Mouse (Mus musculus) gastrocnemius, postnatal 10 days (tissue): ENCODE measurements around the gene Mitf. TPM values are rescaled to one million over a fixed set of nuclear protein-coding genes. Genes with fewer than 3 reads are reported as not detected.
A peak's percentile ranks its signal among the peaks of the same experiment; 100 is the strongest.

Experiments used
- DNase-seq: peaks from one replicate; pipeline ENCODE4 v3.0.0; 2021; ENCODE audit warnings: mixed read lengths
- long read RNA-seq, 2 experiments: library from polyadenylated mRNA; stranded (forward); transcript quantifications; one replicate each; pipeline ENCODE4 v2.0.0; 2021
- total RNA-seq, 2 experiments: library from RNA; stranded (reverse); gene quantifications; 2 replicates each; pipeline ENCODE4 v1.2.3; 2021

The Mitf gene
- total RNA-seq = 1 to 10 TPM; 5.4 to 5.8 TPM
- long read RNA-seq, experiment 1, partial matches to known transcripts = 0 of 3 reads
- long read RNA-seq, experiment 1, other reads (novel, unspliced or antisense) = 3 of 3 reads
- long read RNA-seq, experiment 2, partial matches to known transcripts = 0 of 1 reads
- long read RNA-seq, experiment 2, other reads (novel, unspliced or antisense) = 1 of 1 reads

DNA sequence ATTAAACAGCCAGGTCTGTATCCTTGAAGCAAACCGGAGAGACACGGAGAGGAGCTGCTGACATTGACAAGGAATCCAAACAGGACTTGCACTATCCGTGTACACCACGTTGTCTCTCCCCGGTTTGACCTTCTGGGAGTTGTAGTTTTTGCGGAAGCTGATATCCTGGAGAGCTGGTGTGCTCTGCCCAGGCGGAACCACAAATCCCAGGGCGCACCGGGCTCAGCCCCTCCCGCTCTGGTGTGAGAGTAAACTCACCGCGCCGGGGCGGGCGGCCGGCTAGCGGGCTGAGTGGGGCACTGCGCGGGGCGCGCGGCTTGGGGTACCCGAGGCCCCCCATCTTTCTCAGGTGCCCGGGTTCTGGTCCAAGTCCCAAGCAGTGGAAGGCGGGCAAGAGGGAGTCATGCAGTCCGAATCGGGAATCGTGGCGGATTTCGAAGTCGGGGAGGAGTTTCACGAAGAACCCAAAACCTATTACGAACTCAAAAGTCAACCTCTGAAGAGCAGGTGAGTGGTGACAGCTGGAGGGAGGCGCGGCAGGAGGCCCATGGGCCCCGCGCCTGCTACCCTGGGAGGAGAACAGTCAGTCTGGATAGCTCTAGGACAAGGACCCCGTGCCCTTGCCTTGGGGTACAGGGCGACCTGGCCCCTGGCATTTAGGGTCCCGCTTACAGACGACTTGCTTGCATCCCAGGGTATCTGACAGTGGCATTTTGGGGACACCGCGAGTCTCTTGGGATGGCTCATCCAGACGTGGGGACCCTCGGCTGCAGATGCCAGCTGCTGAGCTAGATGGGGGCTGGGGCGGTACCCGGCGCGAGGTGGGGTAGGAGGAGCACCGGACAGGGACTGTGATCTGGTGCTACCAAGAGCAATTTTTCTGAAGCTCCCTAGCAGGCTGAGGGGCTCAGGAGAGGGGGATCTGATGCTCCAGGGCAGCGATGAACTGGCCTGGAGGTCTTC is at the start of gene Mitf:
TSS of gene Mitf (plus strand) at position 272 of the 963 bp plus-strand sequence.
- DNase-seq = peak; percentile 89

- DNase-seq = no peak
These were observed 49.5 kb upstream of the Mitf start for GRCm38 (mm10) chr6:97757361-97757760.

DNA sequence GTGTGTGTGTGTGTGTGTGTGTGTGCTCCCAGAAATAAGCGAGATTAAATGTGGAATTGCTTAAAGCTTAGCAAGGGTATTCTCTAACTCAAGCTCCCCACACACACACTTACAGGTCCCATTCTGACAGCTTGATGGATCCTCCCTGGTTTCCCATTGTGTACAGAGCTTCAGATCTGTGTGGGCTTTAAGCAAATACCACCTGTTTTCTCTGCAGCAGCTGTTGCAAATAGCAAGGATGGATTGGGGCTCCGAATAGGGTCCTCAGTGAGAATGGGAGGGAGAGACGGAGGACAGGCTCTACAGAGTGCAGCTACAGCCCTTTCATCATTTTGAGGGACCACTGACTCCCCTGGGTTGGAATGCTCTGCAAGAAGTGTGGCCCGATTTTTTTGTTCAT is 48.0 kb upstream of the Mitf start:
- no peak for DNase-seq

DNA sequence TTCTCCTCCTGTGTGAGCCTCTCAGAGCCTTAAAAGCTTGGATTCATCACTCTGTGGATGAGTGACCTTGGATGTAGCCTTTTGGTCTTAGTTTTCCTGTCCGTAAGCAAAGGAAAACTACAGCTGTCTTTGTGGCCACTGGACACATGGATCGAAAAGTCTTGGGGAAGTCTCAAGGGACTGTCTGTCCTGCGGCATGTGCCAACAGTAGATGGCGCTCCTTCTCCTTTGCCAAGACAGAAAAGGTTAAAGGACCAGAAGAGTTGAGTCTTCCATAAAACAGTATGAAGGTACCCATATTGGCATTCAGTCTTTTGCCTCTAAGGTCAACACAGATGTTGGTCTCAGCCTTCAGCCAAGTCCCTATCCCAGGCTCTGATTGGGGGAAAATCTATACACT is 47.6 kb upstream of the Mitf start:
- DNase-seq = peak; percentile 44

- DNase-seq = no peak
These were observed 45.5 kb upstream of the Mitf start for GRCm38 (mm10) chr6:97761326-97761725.

DNA sequence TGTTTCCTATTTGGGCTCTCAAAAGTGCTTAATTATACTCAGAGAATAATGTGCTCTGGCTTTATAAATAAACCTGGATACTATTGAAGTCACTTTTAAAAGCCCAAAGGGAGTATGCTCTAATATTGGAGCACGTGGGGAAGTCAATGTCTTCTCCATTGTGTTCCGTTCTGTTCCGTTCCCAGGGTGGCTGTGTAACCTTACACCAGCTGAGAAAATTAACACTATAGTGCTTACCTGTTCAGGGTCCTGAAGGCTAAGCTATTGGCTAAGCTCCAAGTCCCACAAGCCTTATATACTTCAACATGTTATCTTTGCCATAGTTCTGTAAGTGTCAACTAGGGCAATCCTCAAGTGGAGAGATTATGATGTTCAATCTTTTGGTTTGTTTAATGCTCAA is 42.9 kb upstream of the Mitf start:
- no peak for DNase-seq

DNA sequence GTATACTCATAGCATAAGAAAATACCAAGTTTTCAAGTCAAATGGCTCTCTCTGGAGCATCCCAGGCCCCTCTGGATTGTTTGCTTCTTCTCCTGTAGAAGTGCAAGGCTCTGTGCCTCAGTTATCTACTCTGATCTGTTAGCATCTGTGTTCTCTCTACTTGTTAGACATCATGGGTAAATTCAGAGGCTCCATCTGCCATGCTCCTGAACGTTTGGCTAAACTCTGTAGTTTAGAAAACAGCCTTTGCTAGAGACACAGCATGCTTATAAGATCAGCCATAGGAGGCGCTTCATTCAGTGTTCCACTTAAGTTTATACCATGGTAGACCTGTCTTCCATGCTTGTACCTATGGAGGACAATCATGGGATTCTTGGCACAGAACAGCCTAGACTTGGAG is 39.0 kb upstream of the Mitf start:
- DNase-seq = no peak

DNA sequence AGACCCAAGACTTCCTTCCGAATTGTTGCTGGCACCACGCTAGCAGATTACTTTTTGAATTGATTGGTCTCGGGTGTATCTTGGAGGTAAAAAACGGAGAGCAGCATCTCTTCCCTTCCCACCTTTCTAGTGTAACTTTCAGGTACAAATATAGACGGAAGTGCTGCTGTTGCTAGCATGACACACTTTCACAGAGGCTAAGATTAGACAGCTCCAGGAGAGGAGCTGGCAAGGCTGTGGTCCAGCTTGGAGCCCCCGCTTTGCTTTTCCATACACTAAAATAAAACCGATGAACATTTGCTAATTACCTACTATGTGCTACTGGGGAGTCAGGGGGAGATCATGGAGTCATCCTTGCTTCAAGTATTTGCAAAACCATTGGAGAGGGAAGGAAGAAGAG is 37.3 kb upstream of the Mitf start:
- DNase-seq = no peak

GRCm38 (mm10) chr6:97781316-97781715 is 25.5 kb upstream of the Mitf start:
- DNase-seq = peak; percentile 23

GRCm38 (mm10) chr6:97782291-97782690 is 24.6 kb upstream of the Mitf start:
- DNase-seq = no peak

GRCm38 (mm10) chr6:97786871-97787270 is 20.0 kb upstream of the Mitf start:
- no peak for DNase-seq

DNA sequence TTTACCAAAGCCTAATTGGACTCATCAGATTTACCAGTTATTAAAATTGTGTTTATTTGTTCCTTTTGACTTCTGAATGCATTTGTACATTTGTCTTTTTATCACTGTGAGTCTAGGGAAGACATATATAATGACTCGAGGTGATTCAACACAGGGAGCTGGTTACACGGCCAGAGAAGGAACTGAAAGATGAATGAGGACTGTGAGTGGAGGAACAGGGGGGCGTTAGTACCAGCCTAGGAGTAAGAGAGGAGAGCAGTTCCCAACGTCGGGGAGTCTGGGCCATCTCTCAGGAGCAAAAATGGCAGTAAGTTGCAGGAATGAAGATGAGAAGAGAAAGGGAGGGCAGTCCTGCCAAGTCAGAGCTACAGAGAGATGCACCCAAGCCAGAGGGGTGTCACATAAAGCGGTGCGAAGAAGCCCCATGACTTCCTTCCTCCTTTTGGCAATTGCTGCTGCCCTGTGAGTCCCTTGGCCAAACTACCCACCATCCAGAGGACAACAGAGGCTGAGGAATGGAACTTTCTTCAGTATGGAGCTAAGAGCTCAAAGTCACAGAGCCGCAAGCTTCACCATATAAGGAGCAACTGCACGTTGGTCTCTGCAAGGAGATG is 18.4 kb upstream of the Mitf start:
- DNase-seq = no peak

- DNase-seq = no peak
These were observed 17.2 kb upstream of the Mitf start for GRCm38 (mm10) chr6:97789700-97790099.

DNA sequence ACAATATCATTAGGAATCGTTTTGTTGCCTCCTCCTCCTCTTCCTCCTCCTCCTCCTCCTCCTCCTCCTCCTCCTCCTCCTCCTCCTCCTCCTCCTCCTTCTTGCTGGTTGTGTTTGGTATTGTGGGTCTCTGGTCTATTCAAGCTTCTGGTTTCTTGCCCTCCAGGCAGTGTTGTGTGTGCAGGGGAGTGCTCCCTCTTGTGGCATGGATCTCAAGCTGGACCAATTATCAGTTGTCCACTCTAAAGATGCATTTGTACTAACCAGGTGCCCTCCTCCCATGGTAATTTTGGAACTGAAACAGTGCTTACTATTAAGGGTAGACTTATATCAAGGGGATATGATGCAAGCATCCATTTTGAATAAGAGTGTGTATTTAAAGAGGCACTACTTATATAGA is 14.7 kb upstream of the Mitf start:
- no peak for DNase-seq

GRCm38 (mm10) chr6:97795175-97795574 is 11.7 kb upstream of the Mitf start:
- DNase-seq = no peak

DNA sequence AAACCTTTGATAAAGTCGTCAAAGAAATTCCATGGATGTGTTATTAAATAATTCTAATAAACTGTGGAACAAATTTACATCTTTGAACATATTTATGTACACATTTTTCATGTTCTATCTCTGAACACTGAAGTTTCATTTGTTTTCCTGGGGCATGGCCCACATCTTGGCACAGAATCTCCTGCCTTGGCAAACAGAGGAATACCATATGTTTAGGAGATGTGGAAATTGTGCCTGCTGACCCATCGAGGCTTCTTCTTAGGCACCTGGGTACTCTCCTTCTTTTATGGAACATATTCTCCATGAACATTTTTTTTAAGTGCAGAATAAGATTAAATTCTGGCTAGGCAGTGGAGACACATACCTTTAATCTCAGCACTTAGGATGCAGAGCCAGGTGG is 6.2 kb upstream of the Mitf start:
- DNase-seq = no peak

DNA sequence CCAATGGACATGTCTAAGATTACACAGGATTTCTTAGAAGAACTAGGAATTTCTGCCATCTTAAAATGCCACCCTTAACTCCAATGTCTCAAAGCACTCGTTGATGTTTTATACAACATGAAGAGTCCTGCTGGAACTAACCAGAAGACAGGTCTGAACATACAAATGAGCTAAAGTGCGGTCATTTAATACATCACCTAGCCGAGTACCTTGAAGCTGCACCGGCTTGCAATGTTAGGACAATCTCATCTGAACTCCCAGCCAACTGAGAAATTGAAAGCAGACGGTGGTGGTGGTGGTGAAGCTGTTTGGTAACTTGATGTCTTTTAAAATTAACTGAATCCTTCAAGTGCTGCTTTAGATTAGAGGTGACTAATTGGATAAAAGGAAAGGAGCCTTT is 801 bp upstream of the Mitf start:
- no peak for DNase-seq

DNA sequence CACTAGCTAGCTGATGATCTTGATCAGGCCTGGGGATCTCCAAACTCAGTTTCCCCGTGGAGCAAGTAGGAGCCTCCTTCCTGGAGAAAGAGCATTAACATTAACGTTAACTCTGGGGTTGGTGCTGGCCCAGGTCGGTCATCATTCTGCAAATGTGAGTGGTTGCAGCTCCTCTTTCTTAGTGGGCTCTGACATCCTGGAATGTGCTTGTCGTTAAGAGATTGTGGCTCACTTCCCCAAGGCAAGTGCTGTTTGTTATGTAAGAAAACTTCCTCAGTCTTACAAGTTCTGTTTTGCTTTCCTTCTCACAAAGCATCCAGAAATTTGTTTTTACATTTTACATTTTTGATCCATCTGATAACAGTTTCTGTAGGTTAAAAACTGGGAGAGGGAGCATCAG is 7.3 kb downstream of the Mitf start:
- DNase-seq = no peak

DNA sequence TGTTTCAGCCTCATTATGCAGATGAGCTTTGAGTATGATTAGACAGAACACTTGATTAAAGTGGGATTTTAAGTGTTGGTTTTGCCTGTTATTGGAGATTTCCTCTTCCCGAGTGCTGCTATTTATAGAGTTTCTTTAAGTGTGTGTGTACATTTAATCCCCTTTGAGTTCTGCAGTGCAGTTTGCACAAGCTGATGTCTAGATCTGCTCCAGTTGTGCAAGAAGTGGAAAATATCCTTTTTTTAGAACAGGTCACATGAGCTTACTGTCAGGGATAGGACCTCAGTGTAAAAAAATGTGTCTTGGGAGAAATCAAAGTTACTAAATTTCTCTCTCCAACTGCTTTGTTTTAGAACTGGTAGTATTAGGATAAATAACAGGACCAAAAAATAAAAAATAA is 8.9 kb downstream of the Mitf start:
- no peak for DNase-seq

- no peak for DNase-seq
These were observed 10.0 kb downstream of the Mitf start for GRCm38 (mm10) chr6:97816806-97817205.

GRCm38 (mm10) chr6:97818128-97818527 is 11.3 kb downstream of the Mitf start:
- DNase-seq = no peak

DNA sequence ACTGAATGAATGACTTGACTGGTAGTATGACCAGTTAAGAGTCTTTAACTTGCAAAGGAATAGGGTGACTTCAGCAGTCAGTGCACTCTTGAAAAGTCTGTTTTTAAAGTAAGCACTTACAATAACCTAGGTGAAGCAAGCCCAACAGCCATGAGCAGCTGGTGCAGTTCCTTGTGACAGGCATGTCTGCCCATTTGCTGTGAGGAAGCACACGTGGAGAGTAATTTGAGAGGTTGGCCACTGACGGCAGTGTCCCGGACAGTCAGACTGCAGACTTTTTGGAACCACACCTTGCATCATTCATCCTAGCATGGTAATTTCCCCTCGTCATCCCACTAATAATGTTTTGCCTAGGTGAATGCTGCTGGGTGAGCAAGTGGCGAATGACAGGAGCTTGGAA is 12.1 kb downstream of the Mitf start:
- DNase-seq = no peak

- no peak for DNase-seq
These were observed 13.7 kb downstream of the Mitf start for GRCm38 (mm10) chr6:97820505-97820904.
